14 mouse cellular contexts compared by ENCODE assay signal in genomic region chr4:53488803-53489202, GRCm38 (mm10). TPM values are rescaled to one million over a fixed set of nuclear protein-coding genes. Genes with fewer than 3 reads are reported as not detected.
DNase-seq lines count a peak whose midpoint lies in the region.
"Had no signal": no experiment of that assay in that cellular context is flagged by ENCODE, and none has a peak within 500 bp of the region (broad histone marks: within the 10 kb centered on the region; RNA-seq: fewer than 3 reads in every experiment).

No protein-coding gene starts in this region.

- intact Hi-C loops in heart, postnatal 25 days (cut with DNase I), result no loop called here

- DNase-seq in layer of hippocampus, adult 11-12 months (ENCODE audit: low spot score), result peak; percentile 63
- no peak for DNase-seq in layer of hippocampus, adult 9-10 months (ENCODE audit: low spot score)
- peak; percentile 22 for DNase-seq in brain, embryonic 18.5 days (ENCODE audit: low read depth, low spot score)
- DNase-seq in cerebellum, adult 11-12 months, result peak; percentile 88
- DNase-seq in cerebellum, postnatal 36 days, result peak; percentile 77 to 85
- no peak for DNase-seq in adrenal gland, adult 8-10 months
- no peak for DNase-seq in frontal cortex, adult 2 months (ENCODE audit: extremely low spot score in 1 of 2, low spot score in 1 of 2)
- no peak for DNase-seq in heart, postnatal 25 days (ENCODE audit: low spot score)
- DNase-seq: adrenal gland, adult 2 months; gastrocnemius, postnatal 36 days; kidney, adult 18-20 months; lung, postnatal 14 days; right cerebral cortex, adult 18-20 months; thymus, postnatal 14 days had no signal

RNA-seq across cellular contexts. Expression of gene Slc44a1, which starts 48.6 kb away (rescaled TPM):
- total RNA-seq in adrenal gland, adult 8-10 months (2022), result 100 to 1,000 TPM in 2 of 4 experiments, 10 to 100 TPM in 2; 70.7 to 156 (median 121) TPM
- 50.3 and 51.1 TPM in 2 replicates for polyA plus RNA-seq in frontal cortex, adult 2 months (2012; rRNA removed)
- total RNA-seq in heart, postnatal 25 days (2021), result 10 to 100 TPM; 30.8 to 34.6 TPM

Comparison
In these comparisons a context has a peak if more than half of its experiments do, and no peak if none do; other contexts are left out.
1. DNase-seq: peak in layer of hippocampus, adult 11-12 months (single experiment), brain, embryonic 18.5 days (single experiment), cerebellum, adult 11-12 months (single experiment) and cerebellum, postnatal 36 days (2 of 2); none in layer of hippocampus, adult 9-10 months (single experiment), adrenal gland, adult 8-10 months (single experiment), frontal cortex, adult 2 months (0 of 2) and heart, postnatal 25 days (single experiment).